Mouse (Mus musculus): ENCODE data around the gene B4galt1.
A peak's percentile ranks its signal among the peaks of the same experiment; 100 is the strongest.

Gene B4galt1

GRCm38 (mm10) chr4:40853565-40854386, at the start of gene B4galt1:
B4galt1 (minus strand) TSS chr4:40854005.
- DNase-seq: peak; percentile 98 to 99

- DNase-seq: no peak
Measured at GRCm38 (mm10) chr4:40900612-40901011, 46.8 kb upstream of the B4galt1 start.

DNA sequence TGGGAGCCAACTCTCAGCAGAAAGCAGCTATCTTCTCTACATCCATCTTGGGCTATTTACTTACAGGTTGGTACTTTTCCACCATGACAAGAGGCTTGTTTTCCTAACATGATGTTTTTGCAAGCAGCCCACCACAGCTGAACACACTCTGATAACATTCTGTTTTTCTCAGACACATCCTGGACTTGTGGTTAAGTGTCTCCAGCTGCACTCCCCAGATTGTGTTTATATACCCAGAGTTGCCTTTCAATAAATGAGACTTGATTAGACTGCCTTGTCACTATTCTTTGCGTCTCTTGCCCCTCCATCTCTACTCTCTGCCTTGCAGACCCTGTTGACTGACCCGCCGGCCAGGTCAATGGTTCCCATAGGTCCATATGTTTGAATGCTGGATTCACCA, 46.3 kb upstream of the B4galt1 start:
- DNase-seq: no peak

- DNase-seq: no peak
Measured at GRCm38 (mm10) chr4:40899264-40899663, 45.5 kb upstream of the B4galt1 start.

GRCm38 (mm10) chr4:40898476-40899044, 44.8 kb upstream of the B4galt1 start:
- no peak for DNase-seq

DNA sequence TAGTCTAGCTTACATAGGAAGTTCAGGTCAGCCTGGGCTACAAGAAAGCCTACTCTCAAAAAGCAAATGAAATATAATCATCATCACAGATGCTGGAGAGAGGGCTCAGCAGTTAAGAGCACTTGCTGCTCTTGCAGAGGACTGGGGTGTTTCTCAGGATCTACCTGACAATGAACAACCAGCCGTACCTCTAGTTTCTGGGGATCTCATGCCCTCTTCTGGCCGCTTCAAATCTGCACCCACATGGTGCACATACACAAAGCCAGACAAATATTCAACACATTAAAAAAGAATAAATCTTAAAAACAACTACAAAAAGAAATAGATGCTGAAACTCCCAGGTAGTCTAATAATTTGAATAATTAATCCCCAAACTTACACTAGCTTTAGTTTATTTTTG, 41.8 kb upstream of the B4galt1 start:
- DNase-seq: no peak

DNA sequence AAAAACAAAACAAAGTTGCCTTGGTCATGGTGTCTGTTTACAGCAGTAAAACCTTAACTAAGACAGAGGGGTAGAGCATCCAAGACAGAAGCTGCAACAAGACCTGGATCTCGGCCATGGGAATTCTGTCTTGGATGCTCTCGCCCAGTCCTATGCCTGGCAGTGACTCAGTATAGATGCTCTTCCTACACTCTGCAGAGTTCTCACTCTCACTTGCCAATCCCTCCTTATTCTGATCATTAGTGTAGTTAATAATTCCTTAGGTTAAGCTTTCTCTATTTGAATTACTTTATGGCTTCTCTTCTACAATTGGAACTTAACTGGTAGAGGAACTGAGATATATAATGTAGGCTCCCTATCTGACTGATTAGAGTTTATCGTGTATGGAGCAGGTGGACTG, 41.3 kb upstream of the B4galt1 start:
- DNase-seq: no peak

DNA sequence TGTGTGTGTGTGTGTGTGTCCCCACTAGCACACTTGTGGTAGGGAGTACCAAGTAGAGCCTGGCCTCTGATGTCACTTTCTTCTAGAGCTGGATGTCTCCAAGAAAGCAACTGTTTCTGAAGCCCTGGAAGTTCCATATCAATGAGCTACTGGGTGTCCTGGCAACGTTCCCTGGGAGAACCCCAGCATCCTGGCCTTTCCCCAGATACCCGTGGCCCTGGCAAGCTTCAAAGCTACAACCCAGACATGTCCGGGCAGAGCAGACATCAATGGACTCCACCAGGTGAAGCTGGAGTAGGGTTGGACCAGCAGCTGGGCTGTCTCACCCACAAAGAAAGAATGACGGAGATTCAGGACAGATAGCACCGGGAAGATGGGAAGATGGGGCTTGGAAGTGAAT, 37.4 kb upstream of the B4galt1 start:
- DNase-seq: no peak

DNA sequence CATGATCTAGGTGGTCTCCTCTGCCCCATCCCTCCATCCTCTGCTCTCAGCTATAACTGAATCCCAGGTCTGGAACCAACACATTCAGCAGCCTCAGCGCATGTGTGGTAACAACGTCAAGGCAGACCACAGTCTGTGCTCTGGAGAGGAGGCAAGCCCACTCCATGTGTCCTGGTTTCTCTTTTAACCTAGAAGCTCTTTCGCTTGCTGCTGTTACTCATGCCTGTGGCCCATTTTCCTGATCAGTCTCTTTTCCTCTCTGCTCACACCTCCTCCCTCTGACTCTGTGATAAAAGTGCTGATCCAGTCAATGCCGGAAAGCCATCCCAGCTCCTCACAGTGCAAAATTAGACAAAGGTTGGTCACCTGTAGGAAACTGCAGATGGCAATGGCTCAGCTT, 36.2 kb upstream of the B4galt1 start:
- DNase-seq: no peak

GRCm38 (mm10) chr4:40889252-40889651, 35.4 kb upstream of the B4galt1 start:
- no peak for DNase-seq

GRCm38 (mm10) chr4:40888839-40889238, 35.0 kb upstream of the B4galt1 start:
- DNase-seq: no peak

- no peak for DNase-seq
Measured at GRCm38 (mm10) chr4:40885883-40886282, 32.1 kb upstream of the B4galt1 start.

DNA sequence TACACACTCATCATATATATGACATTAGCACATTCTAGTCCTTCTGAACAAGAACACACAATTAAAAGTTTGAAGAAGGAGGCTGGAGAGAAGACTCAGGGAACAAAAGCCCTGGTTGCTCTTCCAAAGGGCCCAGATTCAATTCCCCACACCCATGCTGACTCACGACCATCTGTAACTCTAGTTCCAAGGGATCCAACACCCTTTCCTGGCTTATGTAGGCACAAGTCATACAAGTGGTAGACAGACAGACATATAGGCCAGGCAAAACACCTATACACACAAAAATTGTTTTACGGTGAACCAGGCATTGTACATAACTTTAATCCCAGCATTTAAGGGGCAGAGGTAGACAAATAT, 31.3 kb upstream of the B4galt1 start:
- no peak for DNase-seq

DNA sequence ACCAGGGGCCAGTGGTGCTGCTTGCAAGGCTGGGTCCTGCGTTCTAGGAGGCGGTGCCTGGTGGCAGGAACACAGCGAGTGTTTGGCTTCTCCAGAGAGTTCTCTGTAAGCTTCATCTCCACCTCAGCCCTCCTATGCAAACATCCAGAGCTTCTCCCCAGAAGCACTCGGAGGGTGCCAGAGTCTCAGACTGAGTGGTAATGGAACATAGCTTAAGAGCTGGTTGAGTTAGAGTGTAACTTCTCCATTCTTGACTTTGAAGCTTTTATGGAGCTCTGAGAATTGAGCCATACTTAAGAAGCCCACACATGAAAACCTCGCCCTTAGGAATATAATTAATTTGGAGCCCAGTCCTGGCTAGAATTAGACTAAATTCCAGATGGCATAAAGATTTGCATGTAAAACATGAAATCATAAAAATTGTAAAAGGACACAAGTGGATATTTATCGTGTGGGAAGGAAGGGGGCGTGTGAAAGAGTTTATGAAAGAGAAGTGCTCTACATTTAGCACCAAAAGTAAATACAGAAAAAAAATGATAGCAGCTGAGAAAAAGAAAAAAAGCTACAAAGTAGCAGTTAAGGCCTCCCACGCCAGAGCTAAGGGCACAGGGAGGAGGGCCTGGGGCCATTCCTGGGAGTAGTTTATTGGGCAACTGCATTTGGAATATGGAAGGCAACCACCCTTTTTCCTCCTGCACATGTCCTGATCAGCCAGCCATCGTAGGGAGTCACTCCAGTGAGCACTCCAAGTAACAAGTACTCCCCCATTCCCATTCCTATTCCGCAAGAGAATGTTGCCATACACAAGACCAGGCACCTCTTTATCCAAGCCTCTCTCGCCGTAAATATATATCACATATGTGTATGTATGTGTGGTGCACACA, 30.7 kb upstream of the B4galt1 start:
- no peak for DNase-seq

DNA sequence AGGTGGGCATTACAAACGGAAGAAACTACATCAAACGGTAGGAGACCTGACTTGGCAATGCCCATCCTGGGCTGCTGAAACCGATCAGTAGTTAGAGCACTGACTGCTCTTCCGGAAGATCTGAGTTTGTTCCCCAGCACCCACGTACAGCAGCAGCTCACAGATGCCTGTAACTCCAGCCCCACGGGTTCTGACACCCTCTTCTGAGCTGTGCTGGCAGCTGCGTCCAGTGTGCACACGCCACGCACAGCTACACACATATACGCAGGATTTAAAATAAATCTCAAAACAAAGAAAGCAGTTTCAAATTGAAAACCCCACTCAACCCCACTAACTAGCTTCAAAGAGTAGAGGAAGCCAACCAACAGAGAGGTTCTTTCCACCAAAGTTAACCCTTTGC, 29.4 kb upstream of the B4galt1 start:
- no peak for DNase-seq

DNA sequence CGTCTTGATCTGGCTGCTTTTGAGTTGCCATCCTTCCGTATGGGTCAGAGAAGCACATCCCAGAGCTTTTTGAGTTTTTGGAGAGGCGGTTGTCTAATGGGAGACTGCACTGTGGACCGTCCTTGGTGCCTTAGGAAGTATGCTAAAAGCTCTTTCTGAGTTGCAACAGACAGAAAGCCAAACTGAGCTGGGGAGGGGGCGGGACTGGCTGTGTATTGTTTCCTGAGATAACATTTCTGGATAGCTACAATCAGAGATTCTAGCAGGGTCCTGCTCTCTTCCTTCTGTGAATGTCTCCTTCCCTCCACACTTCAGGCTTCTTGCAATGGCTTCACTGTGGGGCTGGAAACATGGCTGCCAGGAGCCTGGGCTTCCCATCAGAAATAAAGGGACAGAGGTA, 23.7 kb upstream of the B4galt1 start:
- DNase-seq: no peak

DNA sequence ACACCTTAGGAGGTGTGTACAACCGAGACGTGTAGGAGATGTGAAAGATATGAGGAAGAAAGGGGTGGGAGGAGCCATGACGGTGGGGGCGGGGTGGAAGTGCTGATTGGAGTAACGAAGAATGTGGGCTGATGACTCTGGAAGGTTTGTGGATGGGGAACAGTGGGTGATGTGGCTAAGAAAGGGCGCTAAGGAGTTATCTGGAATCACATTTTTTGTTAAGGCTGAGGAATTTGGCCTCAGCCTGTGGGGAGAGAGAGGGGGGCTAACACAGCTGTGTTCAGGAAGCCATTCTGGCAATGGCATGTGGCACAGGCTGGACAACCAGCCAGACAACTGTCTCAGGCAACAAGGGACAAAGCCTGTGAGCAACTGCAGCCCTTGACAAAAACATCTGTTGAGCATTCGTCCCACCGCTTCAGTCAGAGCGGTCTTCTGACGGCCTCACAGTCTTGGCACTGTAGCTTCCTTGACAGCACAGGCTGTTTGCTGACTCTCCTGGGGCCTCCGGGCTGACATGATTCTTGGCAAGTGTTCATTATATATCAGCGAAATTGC, 23.1 kb upstream of the B4galt1 start:
- DNase-seq: peak in 1 of 2 experiments; percentile 30

DNA sequence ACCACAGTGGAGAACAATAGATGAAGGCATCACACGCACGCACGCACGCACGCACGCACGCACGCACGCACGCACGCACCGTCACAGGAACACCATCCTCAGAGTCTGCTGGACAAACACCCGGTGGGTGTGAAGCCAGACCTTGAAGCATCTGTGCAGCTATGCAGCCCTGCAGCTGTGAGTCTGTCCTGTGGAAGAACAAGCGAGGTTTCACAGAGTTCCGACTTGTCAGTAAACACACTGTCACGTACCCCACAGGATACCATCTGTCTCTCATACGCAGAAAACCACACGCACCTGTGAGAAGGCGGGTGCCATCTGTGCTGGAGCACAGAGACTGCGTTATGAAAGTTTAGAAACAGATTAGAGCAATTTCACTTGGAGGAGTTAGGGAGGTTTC, 22.0 kb upstream of the B4galt1 start:
- DNase-seq: peak; percentile 77 to 89

DNA sequence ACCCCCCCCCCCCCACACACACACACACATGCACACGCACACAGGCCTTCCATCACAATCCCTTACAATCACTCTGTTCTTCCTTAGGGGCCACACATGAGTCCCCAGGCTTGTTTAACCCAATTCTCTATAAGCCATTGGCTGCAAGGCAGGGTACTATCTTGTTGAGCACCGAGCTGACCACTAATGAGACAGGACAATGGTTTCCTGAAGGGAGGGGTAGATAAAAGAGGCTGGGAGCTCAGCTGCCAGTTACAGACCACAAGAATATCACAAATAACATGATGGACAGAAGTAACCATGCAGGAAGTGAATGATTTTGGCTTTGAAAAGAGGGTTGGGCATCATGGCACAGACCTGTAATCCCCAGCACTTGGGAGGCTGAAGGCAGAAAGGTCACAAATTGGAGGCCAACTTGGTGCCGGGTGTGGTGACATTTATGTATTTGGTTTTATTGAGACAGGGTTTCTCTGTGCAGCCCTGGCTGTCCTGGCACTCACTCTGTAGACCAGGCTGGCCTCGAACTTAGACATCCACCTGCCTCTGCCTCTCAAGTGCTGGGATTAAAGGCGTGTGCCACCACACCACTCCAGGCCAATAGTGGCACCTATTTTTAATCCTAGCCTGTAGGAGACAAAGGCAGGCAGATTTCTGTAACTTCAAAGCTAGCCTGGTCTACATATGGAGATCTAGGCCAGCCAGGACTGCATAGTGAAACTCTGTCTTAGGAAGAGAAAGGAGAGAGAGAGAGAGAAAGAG, 21.2 kb upstream of the B4galt1 start:
- no peak for DNase-seq

DNA sequence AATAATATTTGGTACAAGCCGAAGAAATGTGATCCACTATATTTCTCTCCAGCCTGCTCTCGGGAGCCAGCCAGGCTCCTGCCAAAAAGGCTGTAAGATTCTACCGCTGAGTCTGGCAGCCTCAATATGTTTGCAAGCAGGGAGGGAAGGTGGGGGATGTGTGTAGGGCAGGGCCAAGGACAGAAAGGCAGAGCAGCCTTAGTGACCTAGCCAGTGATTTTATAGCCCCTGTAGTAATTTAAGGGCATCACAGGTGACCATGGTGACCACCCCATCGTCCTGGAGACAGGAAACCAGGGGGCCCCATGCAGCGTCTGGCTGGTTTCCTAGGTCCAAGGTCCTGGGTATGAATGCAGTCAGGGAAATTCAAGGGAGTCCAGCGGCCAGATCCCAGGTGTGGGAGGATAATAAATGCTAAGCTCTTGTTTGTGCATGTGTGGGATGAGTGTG, 20.4 kb upstream of the B4galt1 start:
- no peak for DNase-seq

GRCm38 (mm10) chr4:40873320-40873719, 19.5 kb upstream of the B4galt1 start:
- DNase-seq: no peak

- no peak for DNase-seq
Measured at GRCm38 (mm10) chr4:40872129-40872528, 18.3 kb upstream of the B4galt1 start.

- DNase-seq: no peak
Measured at GRCm38 (mm10) chr4:40870206-40870605, 16.4 kb upstream of the B4galt1 start.

Data from thymus, adult 18-20 months (tissue).